Mouse (Mus musculus) ES-CJ7 (cell line): Measurements from ENCODE around the gene Eif4ebp2.
A peak's percentile ranks its signal among the peaks of the same experiment; 100 is the strongest.

Experiments used
- DNase-seq: peaks from one replicate; pipeline ENCODE4 v3.0.0; 2011; ENCODE audit warnings: low read depth, low spot score

The Eif4ebp2 gene

DNA sequence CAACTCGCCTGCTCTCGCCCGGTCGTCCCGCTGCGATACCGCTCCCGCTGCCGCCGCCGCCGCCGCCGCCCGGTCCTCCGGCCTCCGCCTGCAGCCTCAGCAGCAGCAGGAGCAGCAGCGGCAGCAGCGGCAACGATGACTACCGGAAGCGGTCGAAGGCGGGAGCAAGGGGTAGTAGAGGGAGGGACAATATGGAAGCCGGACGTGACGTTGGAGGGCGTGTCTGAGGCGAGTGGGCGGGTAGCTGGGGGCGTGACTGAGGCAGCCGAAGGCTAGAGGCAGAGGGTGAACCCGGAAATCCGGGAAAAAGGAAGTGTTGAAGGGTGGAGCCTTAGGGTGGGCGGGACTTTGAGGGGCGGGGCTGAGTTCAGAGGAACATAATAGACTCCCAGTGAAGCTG, at the start of gene Eif4ebp2:
TSS of gene Eif4ebp2 (minus strand) at position 17 of the 400 bp plus-strand sequence.
- peak; percentile 99 for DNase-seq

DNA sequence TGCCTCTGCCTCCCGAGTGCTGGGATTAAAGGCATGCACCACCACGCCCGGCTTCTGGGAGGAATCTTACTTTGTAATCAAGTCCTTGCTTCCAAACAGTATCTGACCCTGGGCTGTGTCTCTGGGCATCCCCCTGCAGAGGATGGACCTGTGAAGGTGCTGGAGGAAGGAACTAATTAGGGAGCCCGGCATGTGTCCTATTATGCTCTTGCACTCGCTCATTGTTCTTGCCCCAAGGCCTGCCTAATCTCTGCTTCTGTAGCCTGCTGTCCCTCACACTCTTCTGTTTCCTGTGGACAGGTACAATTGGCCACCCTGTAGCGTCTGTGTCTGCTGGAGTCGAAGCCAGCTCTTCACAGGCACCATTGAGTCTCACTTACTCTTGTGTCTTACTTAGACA, 48.3 kb upstream of the Eif4ebp2 start:
- no peak for DNase-seq

DNA sequence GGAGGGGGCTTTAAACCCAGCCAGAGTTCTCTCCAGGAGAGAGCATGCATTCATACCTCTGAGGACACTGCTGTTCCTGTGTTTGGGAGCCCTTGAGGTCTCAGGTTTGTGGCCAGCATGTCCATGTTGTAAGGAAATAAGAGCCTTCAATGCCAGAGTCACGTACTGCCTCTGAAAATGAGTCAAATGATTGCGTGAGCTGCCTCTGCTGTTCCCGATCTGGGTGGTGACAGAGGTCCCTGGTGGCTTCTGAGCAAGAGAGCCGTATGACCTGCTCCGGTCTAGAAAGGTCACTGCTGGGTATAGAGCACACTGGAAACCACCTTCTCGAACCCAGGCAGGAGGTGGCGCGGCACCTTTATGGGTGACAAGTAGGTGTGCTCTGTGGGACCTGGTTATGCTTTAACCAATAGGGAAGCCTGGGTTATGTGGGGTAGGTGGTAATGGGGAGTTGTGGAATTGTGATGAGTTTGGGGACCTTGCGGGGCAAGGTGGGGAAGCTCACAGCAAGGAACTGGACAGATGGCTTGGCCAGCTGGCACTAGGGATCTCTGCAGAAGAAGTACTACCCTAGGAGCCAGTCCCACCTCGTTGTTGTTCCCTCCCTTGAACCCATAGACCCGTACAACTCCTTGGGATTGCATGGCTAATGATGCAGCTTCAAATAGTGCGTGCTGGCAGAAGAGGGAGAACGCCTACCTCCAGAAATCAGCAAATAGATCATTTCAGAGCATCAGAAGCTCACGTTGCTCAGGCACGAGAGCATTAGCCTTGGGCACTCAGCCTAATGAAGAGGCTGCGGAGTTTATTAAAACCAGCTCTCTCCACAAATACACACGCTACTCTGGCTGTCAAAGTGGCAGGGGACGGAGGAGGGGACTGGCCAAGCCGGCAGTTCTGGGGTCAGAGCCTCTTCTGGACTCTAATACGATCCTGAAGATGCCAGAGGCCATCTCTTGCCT, 47.3 kb upstream of the Eif4ebp2 start:
- DNase-seq: no peak

DNA sequence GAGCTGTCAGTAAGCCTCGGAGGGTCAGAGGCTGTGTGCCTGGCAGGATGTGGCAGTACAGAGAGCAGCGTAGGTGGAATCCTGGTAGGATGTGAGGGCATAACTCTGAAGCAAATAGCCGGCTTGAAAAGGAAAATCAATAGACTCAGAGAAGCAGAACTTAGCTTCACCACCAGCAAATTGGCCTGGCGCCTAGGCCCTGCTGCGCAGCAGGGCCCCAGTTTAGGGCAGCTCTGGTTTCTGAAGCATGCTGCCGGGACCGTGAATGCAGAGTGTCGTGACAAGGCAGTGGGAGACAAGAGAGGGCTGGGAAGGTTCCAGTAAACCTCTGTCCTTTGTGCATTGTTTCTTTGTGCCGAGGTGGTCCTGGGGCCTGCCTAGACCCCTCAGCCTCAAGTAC, 43.8 kb upstream of the Eif4ebp2 start:
- no peak for DNase-seq

DNA sequence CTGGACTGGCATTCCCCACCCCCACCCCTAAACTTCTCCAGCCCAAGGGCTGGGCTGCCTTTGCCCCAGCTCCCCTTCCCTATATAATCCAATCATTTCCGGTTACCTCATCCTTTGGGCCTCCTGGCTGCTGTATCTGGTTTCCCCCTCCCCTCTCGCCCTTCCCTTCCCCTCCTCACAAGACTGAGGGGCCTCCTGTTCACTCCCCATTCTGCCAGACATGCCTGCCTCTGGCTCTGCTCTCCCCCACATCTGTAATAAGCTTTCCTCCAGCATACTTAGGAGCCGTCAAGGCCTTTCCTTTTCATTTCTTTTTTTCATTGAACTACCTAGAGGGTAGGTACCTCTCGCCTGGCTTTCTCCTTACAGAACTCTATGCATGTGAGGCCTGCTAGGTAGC, 43.0 kb upstream of the Eif4ebp2 start:
- DNase-seq: no peak

DNA sequence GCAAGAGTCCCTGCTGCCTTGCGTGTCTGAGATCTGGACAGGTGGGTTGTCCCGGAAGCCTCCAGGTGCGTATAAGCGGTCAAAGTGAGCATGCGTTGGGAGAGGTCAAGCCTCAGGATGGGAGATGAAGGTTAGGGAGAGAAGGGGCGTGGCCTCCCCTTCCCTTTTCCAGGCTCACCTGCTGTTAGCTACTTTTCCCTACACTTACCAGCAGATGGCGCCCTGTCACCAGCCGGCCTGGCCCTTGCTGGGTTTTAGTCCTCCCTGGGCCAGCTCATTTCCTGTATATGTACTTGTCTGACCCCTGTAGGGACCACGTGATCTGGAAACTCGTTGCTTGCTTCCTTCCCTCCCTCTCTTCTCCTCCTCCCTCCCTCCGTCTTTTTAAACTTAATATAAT, 39.6 kb upstream of the Eif4ebp2 start:
- DNase-seq: peak; percentile 94

DNA sequence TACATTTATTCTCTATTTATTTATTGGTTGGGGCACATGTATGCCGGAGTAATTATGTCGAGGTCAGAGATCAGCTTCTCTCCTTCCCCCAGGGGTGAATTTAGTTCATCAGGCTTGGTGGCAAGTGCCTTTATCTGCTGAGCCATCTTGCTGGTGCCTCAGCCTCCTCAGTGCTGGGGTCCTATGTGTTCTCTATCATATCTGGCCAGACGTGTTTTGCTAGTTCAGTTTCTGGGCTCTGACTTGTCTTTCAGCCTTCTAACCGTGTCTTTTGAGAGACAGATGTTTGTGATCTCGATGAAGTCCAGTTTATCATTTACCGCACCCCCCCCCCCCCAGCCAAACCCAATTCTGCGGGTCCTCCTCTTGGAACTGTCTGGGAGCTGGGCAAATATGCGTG, 39.1 kb upstream of the Eif4ebp2 start:
- DNase-seq: no peak

DNA sequence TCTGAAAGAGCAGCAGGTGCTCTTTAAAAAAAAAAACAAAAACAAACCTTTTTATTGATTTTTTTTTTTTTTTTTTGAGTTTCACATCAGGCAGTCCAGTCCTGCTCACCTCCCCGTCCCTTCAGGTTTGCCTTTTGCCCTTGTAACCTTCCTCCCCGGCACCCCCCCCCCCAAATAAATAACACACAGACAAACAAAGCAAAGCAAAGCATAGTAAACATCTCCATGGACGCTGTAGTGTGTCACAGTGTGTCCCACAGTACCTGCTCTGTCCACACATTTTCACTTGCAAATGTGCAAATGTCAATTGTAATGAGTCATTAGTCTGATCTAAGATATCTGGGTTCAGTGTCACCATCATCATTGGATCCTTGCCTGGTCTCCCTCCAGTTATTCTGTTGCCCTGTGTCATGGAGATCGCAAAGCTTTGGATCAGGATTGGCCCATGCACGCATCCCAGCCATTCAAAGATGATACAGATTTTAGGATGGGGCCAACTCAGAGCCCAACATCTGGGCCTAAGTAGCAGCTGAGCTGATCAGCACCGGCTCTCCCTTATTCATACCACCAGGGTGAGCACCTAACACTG, 36.2 kb upstream of the Eif4ebp2 start:
- no peak for DNase-seq

DNA sequence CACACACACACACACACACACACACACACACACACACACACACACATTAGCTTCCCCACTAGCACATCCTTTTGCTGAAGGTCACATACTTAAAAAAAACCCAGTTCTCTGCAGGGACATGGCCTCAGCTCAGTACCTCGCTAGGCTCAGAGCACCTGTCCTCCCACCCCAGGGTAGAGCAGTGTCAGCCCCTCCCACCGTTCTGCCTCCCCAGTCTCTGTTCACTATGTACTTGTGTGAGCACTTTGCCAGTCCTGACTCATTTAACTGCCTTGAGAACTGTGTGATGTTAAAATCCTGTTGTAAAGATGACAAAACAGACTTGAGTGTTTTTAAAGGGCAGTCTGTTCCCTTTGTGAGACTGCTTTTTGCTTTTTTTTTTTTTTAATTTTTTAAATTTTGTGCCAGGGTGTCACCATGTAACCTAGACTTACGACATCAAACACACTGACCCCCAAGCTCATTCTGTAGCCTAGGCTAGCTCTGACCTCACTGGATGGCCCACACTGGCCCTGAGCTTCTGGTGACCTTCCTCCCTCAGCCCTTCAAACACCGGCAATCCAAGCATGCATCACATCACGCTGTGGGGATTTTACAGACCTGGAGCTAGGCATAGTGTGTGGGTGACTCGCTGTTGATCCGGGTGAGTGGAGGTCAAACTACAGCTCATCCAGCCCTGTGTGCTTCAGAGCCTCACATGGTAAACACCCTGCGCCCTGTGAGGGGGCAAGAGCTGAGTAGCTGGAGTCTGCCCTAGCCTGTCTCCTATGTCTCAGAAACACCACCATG, 34.3 kb upstream of the Eif4ebp2 start:
- no peak for DNase-seq

DNA sequence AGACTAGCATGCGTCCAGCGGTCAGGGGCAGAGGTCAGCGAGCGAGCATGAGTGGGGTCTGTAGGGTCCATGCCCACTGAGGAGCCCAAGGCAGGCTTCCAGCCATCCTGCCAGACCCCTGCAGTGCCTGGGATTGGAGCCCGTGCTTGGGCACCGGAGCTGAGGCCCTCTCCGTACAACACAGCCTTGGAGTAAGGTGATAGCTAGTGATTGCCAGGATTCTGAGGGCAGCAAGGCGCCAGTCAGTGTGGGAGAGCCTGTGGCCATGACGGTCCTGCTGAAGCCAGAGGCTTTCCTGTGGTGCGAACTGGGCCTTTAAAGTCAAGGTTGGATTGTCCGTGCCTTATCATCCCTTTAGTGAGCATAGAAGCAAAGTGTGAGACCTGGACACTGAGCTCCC, 32.3 kb upstream of the Eif4ebp2 start:
- no peak for DNase-seq

DNA sequence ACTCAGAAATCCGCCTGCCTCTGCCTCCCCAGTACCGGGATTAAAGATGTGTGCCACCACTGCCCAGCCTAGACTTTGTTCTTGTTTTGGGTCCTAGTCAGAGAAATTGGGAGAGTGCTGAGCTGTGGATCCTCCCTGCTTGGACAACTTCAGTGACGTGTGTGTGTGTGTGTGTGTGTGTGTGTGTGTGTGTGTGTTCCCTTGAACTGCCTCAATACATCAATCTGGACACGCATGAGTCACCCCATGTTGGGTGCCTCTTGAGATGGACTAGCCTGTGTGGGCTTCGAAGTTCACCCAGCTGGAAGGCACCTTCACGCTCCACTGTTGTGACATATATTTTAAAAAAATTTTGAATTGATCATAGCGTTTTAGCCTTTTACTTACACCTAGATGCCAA, 30.3 kb upstream of the Eif4ebp2 start:
- DNase-seq: no peak

DNA sequence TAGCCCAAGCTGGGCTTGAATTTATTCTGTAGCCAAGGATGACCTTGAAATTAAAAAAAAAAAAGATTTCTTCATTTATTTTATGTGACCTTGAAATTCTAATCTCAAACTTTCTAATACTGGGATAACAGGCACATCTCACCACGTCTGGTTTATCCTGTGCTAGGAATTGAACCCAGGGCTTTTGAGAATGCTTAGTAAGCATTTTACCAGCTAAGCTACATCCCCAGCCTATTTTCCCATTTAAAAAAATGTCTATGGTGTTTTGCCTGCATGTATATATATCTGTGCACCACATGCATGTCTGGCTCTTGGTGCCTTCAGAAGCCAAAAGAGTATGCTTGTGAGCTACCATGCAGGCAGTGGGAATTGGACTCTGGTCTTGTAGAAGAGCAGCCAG, 28.0 kb upstream of the Eif4ebp2 start:
- DNase-seq: no peak

DNA sequence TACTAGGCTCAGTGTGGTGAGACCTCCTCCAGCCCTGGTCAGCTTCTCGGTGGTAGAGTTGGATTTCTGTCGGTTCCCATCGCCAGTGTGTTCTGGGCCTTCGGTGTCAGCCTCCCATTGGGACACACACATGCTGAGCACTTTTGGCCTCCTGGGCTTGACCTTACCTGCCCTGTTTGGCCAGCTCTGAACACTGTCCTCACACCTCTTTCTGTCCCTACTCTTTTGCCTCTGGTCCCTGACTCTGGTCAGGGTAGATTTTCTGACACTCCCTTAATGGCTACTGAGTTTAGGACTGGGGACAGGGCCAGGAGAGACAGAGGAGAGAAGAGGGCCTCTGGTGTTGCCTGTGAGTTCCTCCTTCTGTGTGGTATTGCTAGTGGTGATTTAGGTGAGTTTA, 27.5 kb upstream of the Eif4ebp2 start:
- no peak for DNase-seq

DNA sequence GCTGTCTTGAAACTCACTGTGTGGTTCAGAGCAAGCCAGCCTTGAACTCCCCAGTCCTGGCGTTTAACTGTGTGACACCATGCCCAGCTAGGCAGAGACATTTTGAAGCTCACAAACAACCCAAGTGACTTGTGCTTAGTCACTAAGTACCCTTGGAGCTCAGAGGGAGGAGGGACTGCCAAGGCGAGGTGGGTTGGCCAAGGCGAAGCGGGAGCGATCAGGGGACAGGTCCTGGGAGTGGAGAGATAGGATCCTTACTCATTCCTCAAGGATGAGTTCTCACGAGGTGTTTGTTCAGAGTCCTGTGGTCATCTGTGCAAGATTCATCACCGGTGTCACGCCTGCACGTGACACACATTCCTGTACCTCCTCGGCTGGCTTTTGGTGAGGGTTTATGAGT, 27.0 kb upstream of the Eif4ebp2 start:
- DNase-seq: no peak

DNA sequence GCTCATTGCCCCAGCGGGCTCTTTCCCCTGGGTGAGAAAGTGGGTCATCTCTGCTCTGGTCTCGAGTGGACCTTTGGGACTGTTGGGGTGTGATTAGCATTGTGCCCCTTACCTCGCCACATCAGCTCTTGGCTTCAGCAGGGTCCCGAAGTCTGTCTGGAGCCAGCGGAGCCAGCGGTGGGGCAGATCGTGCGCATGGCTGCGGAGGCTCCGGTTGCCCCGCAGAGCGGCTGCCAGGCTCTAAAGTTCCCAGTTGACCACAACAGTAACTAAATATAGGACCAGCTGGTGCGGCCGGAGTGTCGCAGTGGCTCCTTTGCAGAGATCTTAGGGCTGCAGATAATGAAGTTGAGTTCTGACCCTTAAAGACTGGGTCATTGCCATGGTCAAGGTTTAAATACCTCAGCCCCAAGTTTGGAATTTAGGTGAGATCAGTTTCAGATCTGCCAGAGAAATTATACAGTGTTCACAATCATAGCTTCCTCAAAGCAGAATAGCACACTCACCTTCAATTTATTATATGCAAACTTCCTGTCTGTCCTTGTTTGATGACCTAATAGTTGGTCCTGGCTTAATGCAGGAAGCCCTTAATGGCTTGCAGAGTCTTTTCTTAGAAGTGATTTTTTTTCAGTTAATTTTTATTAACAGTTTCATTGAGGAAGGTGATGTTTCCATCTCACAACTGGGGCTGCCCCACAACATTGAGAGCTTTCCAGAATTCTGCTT, 24.1 kb upstream of the Eif4ebp2 start:
- no peak for DNase-seq

DNA sequence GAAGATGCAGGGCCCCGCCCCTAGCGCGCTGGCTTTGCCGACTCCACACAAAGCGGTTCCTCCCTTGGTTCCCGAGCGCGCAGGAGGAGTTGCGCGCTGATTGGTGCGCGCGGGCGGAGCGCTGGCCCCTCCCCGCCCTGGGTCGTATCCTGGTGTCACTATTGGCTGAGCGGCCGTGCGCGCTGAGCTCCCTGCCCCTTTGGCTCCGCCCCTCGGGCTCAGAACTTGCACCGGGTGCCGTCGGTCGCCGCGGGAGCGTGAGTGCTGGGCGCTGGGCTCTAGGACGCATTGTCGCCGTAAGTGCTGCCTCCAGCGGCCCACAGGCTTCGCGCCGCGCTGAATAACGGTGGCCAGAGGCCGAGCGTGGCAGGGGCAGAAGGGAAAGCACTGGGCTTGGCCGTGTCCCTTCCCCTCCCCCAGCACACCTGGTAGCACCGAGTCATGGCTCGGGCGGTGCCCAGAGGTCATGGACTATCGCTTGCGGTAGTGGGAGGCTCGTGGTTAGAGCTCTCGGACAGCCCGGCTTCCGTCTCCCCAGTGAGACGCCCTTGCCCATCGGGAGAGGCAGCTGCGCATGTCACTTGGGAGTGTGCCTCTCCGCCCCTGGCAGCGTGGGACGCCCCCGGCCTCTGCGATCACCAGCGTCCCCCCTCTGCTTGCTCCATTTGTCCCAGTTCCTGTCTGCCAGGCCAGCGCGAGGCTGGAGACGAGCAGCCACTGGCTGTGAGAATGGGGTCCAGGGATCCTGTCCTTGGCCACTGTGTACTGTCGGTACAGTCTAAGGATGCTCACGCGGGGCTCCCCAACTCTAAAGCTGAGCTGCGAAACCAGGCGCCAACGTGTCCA, 23.4 kb upstream of the Eif4ebp2 start, which contains the start of gene Lrrc20:
TSS of gene Lrrc20 (plus strand) at position 208 of the 846 bp plus-strand sequence.
- DNase-seq: peak; percentile 97

DNA sequence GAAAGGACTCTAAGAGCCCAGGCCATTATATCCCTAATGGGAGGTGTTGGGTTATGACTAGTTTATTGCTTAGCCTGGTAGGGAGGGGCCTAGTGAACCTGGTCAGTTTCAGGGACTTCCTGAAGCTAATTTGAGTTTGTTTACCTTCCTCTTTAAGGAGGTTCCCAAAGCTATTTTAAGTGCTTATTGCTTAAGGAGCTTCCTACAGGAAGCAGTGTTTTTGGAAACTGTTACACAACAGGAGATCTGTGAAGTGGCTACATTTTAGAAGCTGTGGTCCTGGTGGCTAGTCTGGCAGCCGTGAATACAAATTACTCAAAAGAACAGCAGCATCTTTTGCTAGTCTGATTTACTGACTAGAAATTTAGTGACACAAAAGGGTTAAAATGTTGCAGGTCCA, 21.9 kb upstream of the Eif4ebp2 start:
- DNase-seq: no peak

DNA sequence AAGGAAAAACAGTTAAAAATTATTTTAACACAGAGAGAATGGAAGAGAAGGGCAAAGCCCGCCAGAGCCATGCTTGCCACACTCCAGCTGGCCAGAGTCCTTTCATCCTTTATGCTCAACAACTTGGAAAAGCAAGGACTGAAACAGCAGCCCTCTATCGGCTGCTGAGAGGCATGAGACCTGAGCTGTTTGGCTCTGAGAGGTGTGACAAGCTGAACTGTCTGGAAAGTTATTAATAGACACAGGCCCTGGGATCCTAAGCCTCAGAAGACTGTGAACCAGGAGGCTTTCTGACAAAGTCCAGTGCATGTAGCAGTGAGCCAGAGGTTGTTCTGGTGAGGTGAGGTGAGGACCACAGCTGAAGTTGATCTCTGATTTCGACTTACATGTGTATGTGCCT, 21.2 kb upstream of the Eif4ebp2 start:
- no peak for DNase-seq

DNA sequence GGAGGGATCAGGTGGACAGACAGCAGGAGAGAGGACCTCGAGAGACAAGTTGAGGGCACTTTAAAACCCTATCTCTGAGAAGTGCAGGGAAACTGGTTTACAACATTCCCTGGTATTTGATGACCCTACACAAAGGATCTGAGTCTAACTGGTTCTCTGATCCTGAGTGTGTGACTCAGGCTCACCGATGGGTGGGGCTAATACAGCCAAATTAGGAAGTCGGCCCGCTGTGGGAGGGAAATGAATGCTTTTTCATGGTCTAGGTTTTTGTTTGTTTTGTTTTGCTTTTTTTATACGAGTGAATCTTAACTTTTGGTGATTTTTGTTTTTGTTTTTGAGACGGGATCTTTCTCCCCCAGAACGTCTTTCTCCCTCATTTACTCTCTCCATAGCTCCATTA, 16.4 kb upstream of the Eif4ebp2 start:
- DNase-seq: peak; percentile 69

DNA sequence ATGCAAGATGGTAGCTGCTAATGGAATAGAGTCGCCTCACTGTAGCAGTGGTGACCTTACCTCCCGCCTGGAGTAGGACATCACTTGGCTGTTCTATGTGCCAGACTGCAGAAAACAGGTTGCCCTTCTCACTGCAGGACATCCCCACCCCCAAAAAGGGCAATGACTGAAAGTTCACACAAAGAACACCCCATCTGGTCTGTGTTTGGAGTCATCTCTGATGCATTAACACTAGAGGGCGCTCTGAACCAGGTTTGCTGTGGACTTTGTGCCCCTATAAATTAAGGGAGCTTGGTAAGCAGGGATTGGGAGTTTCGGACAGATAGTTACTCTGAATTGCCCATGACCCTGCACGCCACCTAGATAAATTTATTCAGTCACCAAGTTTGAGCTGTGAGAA, 14.4 kb upstream of the Eif4ebp2 start:
- peak; percentile 74 for DNase-seq

DNA sequence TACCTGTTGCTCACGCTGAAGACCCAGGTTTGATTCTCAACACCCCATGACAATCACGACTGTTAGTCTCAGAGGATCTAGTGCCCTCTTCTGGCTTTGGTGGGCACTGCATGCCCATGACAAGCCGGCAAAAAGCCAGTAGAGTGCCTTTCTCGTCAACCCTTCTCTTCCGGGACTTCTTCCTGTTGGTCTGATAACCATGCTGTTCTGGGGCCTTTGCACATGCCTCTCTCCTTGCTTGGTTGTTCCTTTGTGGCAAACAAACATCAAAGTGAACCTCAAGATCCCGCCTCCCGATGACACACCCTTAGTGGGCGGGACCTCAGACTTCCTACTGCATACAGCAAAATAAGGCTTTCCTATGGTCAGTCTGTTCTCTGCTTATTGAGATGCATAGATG, 13.8 kb upstream of the Eif4ebp2 start:
- peak; percentile 73 for DNase-seq
